Mouse (Mus musculus): Measurements from ENCODE around the gene Gpatch1.
"Not testable (repeated sequence)": the region's sequence is repeated elsewhere in the genome, so short reads cannot be mapped to it uniquely, and the experiment has no call there.

The Gpatch1 gene

GRCm38 (mm10) chr7:35331590-35331989 is 13.3 kb upstream of the Gpatch1 start:
- no peak for DNase-seq (ENCODE audit: low read depth, low spot score)

DNA sequence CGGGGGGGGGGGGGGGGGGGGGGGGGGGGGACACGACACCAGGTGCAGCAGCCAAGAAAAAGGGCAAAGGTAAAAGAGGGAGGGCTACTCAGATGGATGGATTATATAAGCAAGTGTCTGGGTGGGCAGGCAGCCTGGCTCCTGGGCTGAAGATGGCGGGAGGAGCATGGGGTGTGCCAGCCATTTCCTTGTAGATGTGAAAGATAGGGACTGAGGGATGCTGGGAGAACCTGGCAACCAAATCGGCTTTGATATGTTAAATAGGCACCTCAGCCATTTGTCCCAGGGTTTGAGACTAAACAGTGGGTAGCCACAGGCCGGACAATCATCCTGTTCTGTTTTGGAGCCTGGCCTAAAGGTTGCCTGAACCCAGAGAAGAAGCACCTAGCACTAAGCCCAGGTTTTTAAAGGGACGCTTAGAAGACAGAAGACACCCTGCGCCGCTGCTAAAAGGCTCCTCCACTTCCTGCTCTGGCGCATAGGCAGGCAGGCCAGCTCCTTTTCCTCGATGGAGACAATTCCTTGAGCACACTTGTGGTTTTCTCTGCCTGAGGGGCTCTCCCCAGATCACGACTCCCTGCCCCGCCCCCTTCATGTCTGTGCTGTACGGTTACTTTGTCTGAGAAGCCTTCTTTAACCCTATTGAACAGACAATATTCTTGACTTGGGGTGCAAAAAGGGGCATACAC is 4.6 kb upstream of the Gpatch1 start:
- no peak for DNase-seq (ENCODE audit: low read depth, low spot score)

- DNase-seq (ENCODE audit: low read depth, low spot score): no peak
These were observed 3.9 kb upstream of the Gpatch1 start for GRCm38 (mm10) chr7:35322161-35322560.

DNA sequence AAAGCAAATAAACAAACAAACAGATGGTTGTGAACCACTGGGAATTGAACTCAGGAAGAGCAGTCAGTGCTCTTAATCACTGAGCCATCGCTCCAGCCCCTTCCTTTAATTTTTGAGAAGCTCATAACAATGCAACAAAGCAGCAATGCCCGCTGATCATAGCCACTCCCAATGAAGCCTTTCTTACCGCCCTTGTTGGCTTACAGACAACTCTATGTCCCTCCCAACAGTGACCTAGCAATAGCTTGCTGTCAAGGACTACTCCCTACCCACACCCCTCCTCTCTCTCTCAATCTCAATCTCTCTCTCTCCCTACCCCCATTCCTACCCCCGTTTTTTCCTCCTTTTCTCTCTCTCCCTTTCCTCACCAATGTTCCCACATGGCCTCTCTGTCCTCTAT is 1.5 kb upstream of the Gpatch1 start:
- no peak for DNase-seq (ENCODE audit: low read depth, low spot score)

- DNase-seq (ENCODE audit: low read depth, low spot score): not testable (repeated sequence)
These were observed 981 bp upstream of the Gpatch1 start for GRCm38 (mm10) chr7:35319221-35319620.

DNA sequence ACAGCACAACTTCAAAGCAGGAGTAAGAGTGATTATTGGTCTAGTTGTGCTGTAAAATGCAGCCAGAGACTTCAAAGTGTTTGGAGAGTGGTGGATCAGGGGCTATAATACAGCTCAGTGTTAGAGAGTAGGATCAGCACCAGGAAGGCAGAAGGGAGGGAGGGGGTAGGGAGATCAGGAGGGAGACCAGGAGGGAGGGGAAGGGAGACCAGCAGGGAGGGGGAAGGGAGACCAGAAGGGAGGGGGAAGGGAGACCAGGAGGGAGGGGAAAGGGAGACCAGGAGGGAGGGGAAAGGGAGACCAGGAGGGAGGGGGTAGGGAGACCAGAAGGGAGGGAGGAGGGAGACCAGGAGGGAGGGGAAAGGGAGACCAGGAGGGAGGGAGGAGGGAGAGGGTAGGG is 4.1 kb downstream of the Gpatch1 start:
- DNase-seq (ENCODE audit: low read depth, low spot score): no peak

DNA sequence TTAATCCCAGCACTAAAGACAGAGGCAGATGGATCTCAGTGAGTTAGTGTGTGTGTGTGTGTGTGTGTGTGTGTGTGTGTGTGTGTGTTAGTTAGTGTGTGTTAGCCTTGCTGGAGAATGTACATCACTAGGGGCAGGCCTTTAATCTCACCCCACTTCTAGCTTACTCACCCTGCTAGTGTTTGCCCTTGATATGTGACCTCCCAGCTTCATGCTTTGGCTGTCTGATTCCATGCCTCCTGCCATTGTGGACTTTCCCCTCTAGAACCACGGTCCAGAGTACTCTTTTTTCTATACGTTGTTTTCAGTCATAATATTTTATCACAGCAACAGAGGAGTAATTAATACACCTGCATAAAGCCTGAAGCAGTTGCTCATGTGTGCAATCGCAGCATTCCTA is 7.0 kb downstream of the Gpatch1 start:
- DNase-seq (ENCODE audit: low read depth, low spot score): no peak

- DNase-seq (ENCODE audit: low read depth, low spot score): no peak
These were observed 17.4 kb downstream of the Gpatch1 start for GRCm38 (mm10) chr7:35300792-35301191.

DNA sequence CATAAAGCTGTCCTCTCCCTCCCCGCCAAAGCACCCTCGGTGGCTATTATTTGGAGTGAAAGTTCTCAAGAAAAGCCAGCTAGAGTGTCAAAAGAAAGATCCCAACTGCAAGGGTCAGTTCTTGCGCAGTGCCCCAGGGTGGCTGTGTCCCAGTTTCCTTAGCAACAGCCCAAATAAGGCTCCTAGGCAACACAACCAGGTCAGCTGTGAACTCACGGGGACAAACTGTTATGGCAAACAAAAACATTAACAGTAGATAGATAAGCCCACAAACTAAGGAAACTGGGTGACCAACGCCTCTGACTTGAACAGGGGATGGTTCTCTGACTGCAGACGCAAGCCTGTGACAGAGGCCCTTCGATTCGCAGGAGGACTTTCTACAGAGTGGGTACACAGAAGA is 18.6 kb downstream of the Gpatch1 start:
- peak; percentile 22 for DNase-seq (ENCODE audit: low read depth, low spot score)

GRCm38 (mm10) chr7:35297886-35298285 is 20.4 kb downstream of the Gpatch1 start:
- no peak for DNase-seq (ENCODE audit: low read depth, low spot score)

DNA sequence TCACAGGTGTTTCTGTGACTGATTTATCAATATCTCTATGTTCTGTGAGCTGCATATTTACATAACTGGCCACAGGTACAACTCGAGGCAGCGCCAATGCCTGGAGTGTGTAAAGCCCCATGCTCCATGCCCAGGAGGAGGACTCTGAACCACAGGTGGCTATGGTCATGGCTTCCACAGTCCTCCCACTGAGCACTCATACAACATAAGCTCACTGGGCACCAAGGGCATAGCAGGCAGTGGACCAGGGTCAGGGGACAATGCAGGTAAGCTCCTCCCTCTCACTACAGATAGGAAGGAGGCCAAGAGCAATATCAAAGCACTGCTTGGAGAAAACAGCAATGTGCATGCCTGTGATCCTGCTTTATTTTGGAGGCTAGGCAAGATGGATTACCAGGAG is 22.6 kb downstream of the Gpatch1 start:
- DNase-seq (ENCODE audit: low read depth, low spot score): no peak

- no peak for DNase-seq (ENCODE audit: low read depth, low spot score)
These were observed 24.8 kb downstream of the Gpatch1 start for GRCm38 (mm10) chr7:35293464-35293863.

- no peak for DNase-seq (ENCODE audit: low read depth, low spot score)
These were observed 39.3 kb downstream of the Gpatch1 start for GRCm38 (mm10) chr7:35278933-35279332.

DNA sequence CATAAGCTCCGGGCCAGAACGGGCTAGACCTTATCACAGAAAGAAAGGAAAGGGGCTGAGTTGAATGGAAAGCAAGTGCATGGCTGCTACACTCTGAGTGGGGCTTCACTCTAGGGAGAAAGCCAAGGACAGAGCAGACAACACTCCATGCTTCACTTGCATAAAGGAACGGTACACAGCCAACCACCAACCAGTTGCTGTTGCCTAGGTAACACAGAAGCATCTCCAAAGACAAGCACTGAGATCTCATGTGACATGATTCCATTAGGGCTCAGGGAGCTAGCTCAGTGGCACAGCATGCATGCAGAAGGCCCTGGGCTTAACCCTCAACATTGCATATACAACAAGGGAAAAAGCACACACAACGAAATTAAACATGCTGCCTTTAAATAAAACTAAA is 40.8 kb downstream of the Gpatch1 start:
- DNase-seq (ENCODE audit: low read depth, low spot score): no peak

- DNase-seq (ENCODE audit: low read depth, low spot score): no peak
These were observed 48.7 kb downstream of the Gpatch1 start for GRCm38 (mm10) chr7:35269443-35270024.

- DNase-seq (ENCODE audit: low read depth, low spot score): no peak
These were observed 50.4 kb downstream of the Gpatch1 start for GRCm38 (mm10) chr7:35267841-35268240.

GRCm38 (mm10) chr7:35266666-35267065 is 51.6 kb downstream of the Gpatch1 start:
- no peak for DNase-seq (ENCODE audit: low read depth, low spot score)

GRCm38 (mm10) chr7:35264746-35265145 is 53.5 kb downstream of the Gpatch1 start:
- peak; percentile 25 for DNase-seq (ENCODE audit: low read depth, low spot score)

DNA sequence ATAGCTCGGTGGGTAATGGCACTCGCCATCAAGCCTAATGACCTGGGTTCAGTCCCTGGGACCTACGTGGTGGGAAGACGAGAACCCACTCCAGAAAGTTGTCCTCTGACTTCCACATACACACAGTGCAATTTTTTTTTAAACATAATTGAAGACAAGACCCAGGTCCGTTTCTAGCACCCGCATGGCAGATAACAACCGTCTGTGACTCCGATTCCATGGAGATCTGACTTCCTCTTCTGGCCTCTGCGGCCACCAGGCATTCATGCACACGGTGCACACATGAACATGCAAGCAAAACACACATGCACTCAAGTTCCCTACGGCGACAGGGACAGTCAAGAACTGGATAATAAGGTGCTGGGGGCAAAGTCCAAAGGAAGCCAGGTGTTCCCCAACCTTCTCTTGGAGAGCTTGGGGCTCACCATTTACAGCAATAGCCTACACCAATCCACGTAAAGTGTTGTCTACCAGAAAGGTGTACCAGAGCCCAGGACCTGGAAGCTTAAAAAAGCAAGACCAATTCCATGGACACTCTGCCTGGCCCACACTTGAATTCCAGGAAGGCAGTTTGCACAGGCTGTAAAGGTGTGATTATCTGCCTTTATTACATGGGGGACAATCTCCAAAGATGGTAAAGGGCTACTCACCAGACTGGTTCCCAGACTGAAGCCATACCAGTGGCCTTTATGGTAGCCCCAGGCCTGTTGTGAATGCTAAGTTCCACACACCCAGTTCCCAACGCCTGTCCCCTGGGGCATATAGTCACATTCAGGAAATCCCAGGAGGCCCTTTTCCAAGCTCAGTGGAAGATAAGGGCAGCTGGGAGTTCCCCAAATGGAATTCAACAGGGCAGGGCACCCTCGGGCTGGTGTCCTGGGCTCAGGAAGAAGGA is 54.4 kb downstream of the Gpatch1 start:
- no peak for DNase-seq (ENCODE audit: low read depth, low spot score)

GRCm38 (mm10) chr7:35259384-35259783 is 58.9 kb downstream of the Gpatch1 start:
- DNase-seq (ENCODE audit: low read depth, low spot score): no peak

DNA sequence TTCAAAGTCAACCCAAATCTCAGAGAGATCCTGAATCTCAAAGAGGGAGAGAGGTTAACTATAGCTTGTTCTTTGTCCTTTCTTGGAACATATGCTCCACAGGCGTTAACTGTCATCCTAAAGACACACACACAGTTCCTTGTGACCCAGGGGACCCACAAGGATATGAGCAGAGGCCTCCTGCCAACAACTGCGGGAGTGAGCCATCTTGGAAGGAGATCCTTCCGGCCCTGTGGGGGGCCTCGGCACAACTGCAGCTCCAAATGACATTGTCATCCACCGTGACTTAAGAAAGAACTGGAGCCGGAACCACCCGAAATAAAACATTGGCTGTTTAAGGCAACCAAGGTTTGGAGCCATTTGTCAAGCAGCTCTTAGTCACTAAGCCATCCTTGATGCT is 59.9 kb downstream of the Gpatch1 start:
- DNase-seq (ENCODE audit: low read depth, low spot score): no peak

DNA sequence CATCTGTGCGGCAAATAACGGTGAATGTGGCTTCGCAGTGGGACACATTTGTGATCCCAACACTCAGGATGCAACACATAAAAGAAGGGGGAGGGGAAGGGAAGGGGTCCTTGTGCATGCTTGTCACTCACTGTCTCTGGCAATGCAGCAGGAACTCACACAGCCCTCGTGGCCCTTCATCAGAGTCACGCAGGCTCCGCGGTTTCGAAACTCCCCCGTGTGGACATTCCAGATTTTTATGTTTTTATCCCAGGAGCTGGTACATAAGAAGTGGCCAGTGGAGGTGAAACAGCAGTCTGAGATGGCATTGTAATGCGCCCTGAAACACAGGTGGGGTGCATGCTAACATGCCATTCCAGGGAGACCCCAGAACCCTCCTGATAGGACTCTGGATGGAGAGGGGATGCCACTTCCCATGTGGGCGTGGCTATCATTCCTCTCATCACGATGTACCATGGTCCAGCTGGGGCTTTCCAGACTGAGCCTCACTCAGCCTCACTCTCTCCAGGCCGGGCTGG is 66.1 kb downstream of the Gpatch1 start:
- DNase-seq (ENCODE audit: low read depth, low spot score): no peak
